Mouse (Mus musculus): ENCODE results near the gene Ankrd36.
"Not testable (repeated sequence)": the region's sequence is repeated elsewhere in the genome, so short reads cannot be mapped to it uniquely, and the experiment has no call there.

The Ankrd36 gene

GRCm38 (mm10) chr11:5551430-5551829, 18.1 kb upstream of the Ankrd36 start:
- DNase-seq: no peak

GRCm38 (mm10) chr11:5551931-5552330, 17.6 kb upstream of the Ankrd36 start:
- no peak for DNase-seq

GRCm38 (mm10) chr11:5560273-5560672, 9.2 kb upstream of the Ankrd36 start:
- DNase-seq: no peak

- no peak for DNase-seq
These were observed 6.7 kb upstream of the Ankrd36 start for GRCm38 (mm10) chr11:5562625-5563268.

- DNase-seq: no peak
These were observed 5.6 kb upstream of the Ankrd36 start for GRCm38 (mm10) chr11:5563898-5564297.

- DNase-seq: no peak
These were observed 3.9 kb upstream of the Ankrd36 start for GRCm38 (mm10) chr11:5565596-5565995.

GRCm38 (mm10) chr11:5566506-5566905, 3.0 kb upstream of the Ankrd36 start:
- no peak for DNase-seq

GRCm38 (mm10) chr11:5567654-5568053, 1.8 kb upstream of the Ankrd36 start:
- DNase-seq: no peak

GRCm38 (mm10) chr11:5568082-5568481, 1.4 kb upstream of the Ankrd36 start:
- no peak for DNase-seq

GRCm38 (mm10) chr11:5571856-5572255, 2.4 kb downstream of the Ankrd36 start:
- DNase-seq: no peak

GRCm38 (mm10) chr11:5573821-5574220, 4.3 kb downstream of the Ankrd36 start:
- DNase-seq: no peak

- DNase-seq: no peak
These were observed 5.6 kb downstream of the Ankrd36 start for GRCm38 (mm10) chr11:5575046-5575445.

- peak; percentile 39 for DNase-seq
These were observed 22.9 kb downstream of the Ankrd36 start for GRCm38 (mm10) chr11:5592336-5592735.

- DNase-seq: no peak
These were observed 25.9 kb downstream of the Ankrd36 start for GRCm38 (mm10) chr11:5595381-5595791.

- no peak for DNase-seq
These were observed 26.3 kb downstream of the Ankrd36 start for GRCm38 (mm10) chr11:5595792-5596191.

- peak; percentile 27 for DNase-seq
These were observed 27.3 kb downstream of the Ankrd36 start for GRCm38 (mm10) chr11:5596756-5597155.

GRCm38 (mm10) chr11:5605421-5605820, 35.9 kb downstream of the Ankrd36 start:
- DNase-seq: no peak

GRCm38 (mm10) chr11:5611918-5612317, 42.4 kb downstream of the Ankrd36 start:
- DNase-seq: not testable (repeated sequence)

GRCm38 (mm10) chr11:5614453-5614852, 45.0 kb downstream of the Ankrd36 start:
- DNase-seq: peak; percentile 41

- DNase-seq: no peak
These were observed 55.6 kb downstream of the Ankrd36 start for GRCm38 (mm10) chr11:5625101-5625500.

- peak; percentile 84 for DNase-seq
These were observed 59.5 kb downstream of the Ankrd36 start for GRCm38 (mm10) chr11:5629033-5629432.

GRCm38 (mm10) chr11:5643085-5643484, 73.6 kb downstream of the Ankrd36 start:
- no peak for DNase-seq

- DNase-seq: no peak
These were observed 80.8 kb downstream of the Ankrd36 start for GRCm38 (mm10) chr11:5650321-5650720.

- DNase-seq: no peak
These were observed 113.1 kb downstream of the Ankrd36 start for GRCm38 (mm10) chr11:5682541-5682940.

- no peak for DNase-seq
These were observed 114.8 kb downstream of the Ankrd36 start for GRCm38 (mm10) chr11:5684283-5684682.
